Mouse (Mus musculus) fibroblast of lung, adult 2 months (primary cell): ENCODE data around the gene Twf2.
A peak's percentile ranks its signal among the peaks of the same experiment; 100 is the strongest.

Source experiments
- DNase-seq: peaks from one replicate; pipeline ENCODE4 v3.0.0-alpha.2; 2011; ENCODE audit warnings: low read depth

The Twf2 gene

GRCm38 (mm10) chr9:106211680-106212593, 9.0 kb downstream of the Twf2 start:
- DNase-seq: peak; percentile 67

GRCm38 (mm10) chr9:106212594-106212981, 9.7 kb downstream of the Twf2 start:
- DNase-seq: no peak

GRCm38 (mm10) chr9:106215341-106216125, 12.6 kb downstream of the Twf2 start:
- DNase-seq: no peak

- no peak for DNase-seq
Observed at GRCm38 (mm10) chr9:106216971-106217370, 14.1 kb downstream of the Twf2 start.

- no peak for DNase-seq
Observed at GRCm38 (mm10) chr9:106220894-106221523, 18.1 kb downstream of the Twf2 start.

- DNase-seq: no peak
Observed at GRCm38 (mm10) chr9:106222261-106222851, 19.4 kb downstream of the Twf2 start, which contains the start of gene Tlr9. Tlr9 (plus strand) TSS chr9:106222598.

- DNase-seq: no peak
Observed at GRCm38 (mm10) chr9:106222994-106223393, 20.1 kb downstream of the Twf2 start.

- DNase-seq: no peak
Observed at GRCm38 (mm10) chr9:106225469-106226150, 22.7 kb downstream of the Twf2 start.

GRCm38 (mm10) chr9:106226151-106226682, 23.3 kb downstream of the Twf2 start:
- no peak for DNase-seq

GRCm38 (mm10) chr9:106227790-106228429, 25.0 kb downstream of the Twf2 start:
- DNase-seq: no peak

- DNase-seq: no peak
Observed at GRCm38 (mm10) chr9:106230051-106230733, 27.3 kb downstream of the Twf2 start.

GRCm38 (mm10) chr9:106230734-106231106, 27.8 kb downstream of the Twf2 start:
- no peak for DNase-seq

GRCm38 (mm10) chr9:106231220-106231619, 28.3 kb downstream of the Twf2 start:
- DNase-seq: no peak

- no peak for DNase-seq
Observed at GRCm38 (mm10) chr9:106231816-106232215, 28.9 kb downstream of the Twf2 start.

GRCm38 (mm10) chr9:106232956-106233355, 30.0 kb downstream of the Twf2 start:
- no peak for DNase-seq

GRCm38 (mm10) chr9:106233953-106234352, 31.0 kb downstream of the Twf2 start:
- no peak for DNase-seq

- no peak for DNase-seq
Observed at GRCm38 (mm10) chr9:106235194-106235830, 32.4 kb downstream of the Twf2 start.

GRCm38 (mm10) chr9:106236156-106236817, 33.4 kb downstream of the Twf2 start:
- DNase-seq: no peak

GRCm38 (mm10) chr9:106236818-106237211, 33.9 kb downstream of the Twf2 start:
- DNase-seq: no peak
